Mouse (Mus musculus): ENCODE data around the gene Tmem132c. TPM values are rescaled to one million over a fixed set of nuclear protein-coding genes. Genes with fewer than 3 reads are reported as not detected.
"Not testable (repeated sequence)": the region's sequence is repeated elsewhere in the genome, so short reads cannot be mapped to it uniquely, and the experiment has no call there.

Tmem132c gene
- polyA plus RNA-seq, 1 experiment from 2014 or later = 18.4 TPM

- Histone ChIP-seq H3K4me3 (no peak overlapping the region), H3K27me3 (no peaks in the 10 kb centered on the region), H3K9ac (replicated peaks) (no peak overlapping the region), H3K9me3 (no peaks in the 10 kb centered on the region), H3K4me2 (replicated peaks) (peak overlapping the region; percentile 11; the same call in 1 of the 2 replicates), H3K36me3 (no peaks in the 10 kb centered on the region), H3K4me1 (peaks cover 22% of the 10 kb centered on the region), H3K27ac (replicated peaks) (peak overlapping the region; percentile 52)
- ATAC-seq (ENCODE audit: low FRiP score, low read depth) = peak; percentile 62; the same call in 1 of the 2 replicates
- WGBS = 48% methylated on average over 12 of the region's 12 CpGs
Observed at GRCm38 (mm10) chr5:127347053-127347748, 105.6 kb downstream of the Tmem132c start.

GRCm38 (mm10) chr5:127349221-127350065 is 107.8 kb downstream of the Tmem132c start:
- H3K9ac ChIP-seq (replicated peaks) = no peak overlapping the region
- ATAC-seq (ENCODE audit: low FRiP score, low read depth) = no peak
- H3K36me3 ChIP-seq = no peaks in the 10 kb centered on the region
- no peak overlapping the region for H3K4me3 ChIP-seq
- H3K9me3 ChIP-seq = no peaks in the 10 kb centered on the region
- H3K4me2 ChIP-seq (replicated peaks) = no peak overlapping the region
- no peaks in the 10 kb centered on the region for H3K27me3 ChIP-seq
- no peak overlapping the region for H3K27ac ChIP-seq (replicated peaks)
- H3K4me1 ChIP-seq = peaks cover 22% of the 10 kb centered on the region
- 63% methylated on average over 9 of the region's 9 CpGs for WGBS

- no peak overlapping the region for H3K9ac ChIP-seq (replicated peaks)
- no peaks in the 10 kb centered on the region for H3K36me3 ChIP-seq
- no peaks in the 10 kb centered on the region for H3K9me3 ChIP-seq
- WGBS = 53% methylated on average over 2 of the region's 2 CpGs
- no peak overlapping the region for H3K4me3 ChIP-seq
- no peaks in the 10 kb centered on the region for H3K27me3 ChIP-seq
- H3K27ac ChIP-seq (replicated peaks) = no peak overlapping the region
- no peak overlapping the region for H3K4me2 ChIP-seq (replicated peaks)
- peaks cover 18% of the 10 kb centered on the region for H3K4me1 ChIP-seq
- no peak for ATAC-seq (ENCODE audit: low FRiP score, low read depth)
Observed at GRCm38 (mm10) chr5:127353002-127353401, 111.4 kb downstream of the Tmem132c start.

- Histone ChIP-seq H3K4me2 (replicated peaks) (no peak overlapping the region), H3K9me3 (no peaks in the 10 kb centered on the region), H3K4me1 (peaks cover 9% of the 10 kb centered on the region), H3K4me3 (no peak overlapping the region), H3K9ac (replicated peaks) (no peak overlapping the region), H3K27ac (replicated peaks) (peak overlapping the region; percentile 15; the same call in 1 of the 2 replicates), H3K27me3 (no peaks in the 10 kb centered on the region), H3K36me3 (peaks cover 10% of the 10 kb centered on the region; the same call in 1 of the 2 replicates)
- 25% methylated on average over 8 of the region's 8 CpGs for WGBS
- ATAC-seq (ENCODE audit: low FRiP score, low read depth) = no peak
Observed at GRCm38 (mm10) chr5:127355836-127356235, 114.2 kb downstream of the Tmem132c start.

GRCm38 (mm10) chr5:127357878-127358277 is 116.3 kb downstream of the Tmem132c start:
- H3K36me3 ChIP-seq = peaks cover 10% of the 10 kb centered on the region; the same call in 1 of the 2 replicates
- H3K9ac ChIP-seq (replicated peaks); H3K27ac ChIP-seq (replicated peaks); H3K4me1 ChIP-seq; H3K27me3 ChIP-seq; H3K4me3 ChIP-seq; ATAC-seq (ENCODE audit: low FRiP score, low read depth); H3K9me3 ChIP-seq; H3K4me2 ChIP-seq (replicated peaks): not testable (repeated sequence)
- WGBS = 90% methylated on average over 4 of the region's 4 CpGs

GRCm38 (mm10) chr5:127361145-127361544 is 119.5 kb downstream of the Tmem132c start:
- no peak for ATAC-seq (ENCODE audit: low FRiP score, low read depth)
- Histone ChIP-seq H3K4me3 (no peak overlapping the region), H3K9ac (replicated peaks) (no peak overlapping the region), H3K27me3 (no peaks in the 10 kb centered on the region), H3K27ac (replicated peaks) (no peak overlapping the region), H3K4me1 (0 out of 2 replicates have a peak, but pooled peaks cover under 1% of the 10 kb centered on the region), H3K36me3 (peaks cover 10% of the 10 kb centered on the region; the same call in 1 of the 2 replicates), H3K9me3 (0 out of 2 replicates have a peak, but pooled peaks cover 2% of the 10 kb centered on the region), H3K4me2 (replicated peaks) (no peak overlapping the region)
- WGBS = 79% methylated on average over 8 of the region's 8 CpGs

- WGBS = 23% methylated on average over 1 of the region's 1 CpGs
- no peak overlapping the region for H3K4me2 ChIP-seq (replicated peaks)
- H3K27me3 ChIP-seq = no peaks in the 10 kb centered on the region
- peaks cover 4% of the 10 kb centered on the region; the same call in 1 of the 2 replicates for H3K36me3 ChIP-seq
- ATAC-seq (ENCODE audit: low FRiP score, low read depth) = no peak
- no peak overlapping the region for H3K9ac ChIP-seq (replicated peaks)
- no peak overlapping the region for H3K27ac ChIP-seq (replicated peaks)
- peaks cover 7% of the 10 kb centered on the region; the same call in 1 of the 2 replicates for H3K4me1 ChIP-seq
- H3K4me3 ChIP-seq = no peak overlapping the region
- H3K9me3 ChIP-seq = 0 out of 2 replicates have a peak, but pooled peaks cover 4% of the 10 kb centered on the region
Observed at GRCm38 (mm10) chr5:127365061-127365460, 123.5 kb downstream of the Tmem132c start.

- peaks cover 14% of the 10 kb centered on the region for H3K4me1 ChIP-seq
- no peaks in the 10 kb centered on the region; the same call in 1 of the 2 replicates for H3K27me3 ChIP-seq
- no peak overlapping the region for H3K9ac ChIP-seq (replicated peaks)
- 92% methylated on average over 3 of the region's 3 CpGs for WGBS
- H3K36me3 ChIP-seq = no peaks in the 10 kb centered on the region
- H3K4me3 ChIP-seq = no peak overlapping the region
- no peak overlapping the region for H3K4me2 ChIP-seq (replicated peaks)
- 0 out of 2 replicates have a peak, but pooled peaks cover 4% of the 10 kb centered on the region for H3K9me3 ChIP-seq
- no peak overlapping the region for H3K27ac ChIP-seq (replicated peaks)
- no peak for ATAC-seq (ENCODE audit: low FRiP score, low read depth)
Observed at GRCm38 (mm10) chr5:127368191-127368590, 126.6 kb downstream of the Tmem132c start.

- no peaks in the 10 kb centered on the region for H3K36me3 ChIP-seq
- no peak overlapping the region for H3K9ac ChIP-seq (replicated peaks)
- no peak overlapping the region for H3K4me3 ChIP-seq
- H3K27me3 ChIP-seq = no peaks in the 10 kb centered on the region; the same call in 1 of the 2 replicates
- 62% methylated on average over 7 of the region's 7 CpGs for WGBS
- 0 out of 2 replicates have a peak overlapping the region, but pooled peaks have one; percentile 15 for H3K27ac ChIP-seq (replicated peaks)
- no peak for ATAC-seq (ENCODE audit: low FRiP score, low read depth)
- H3K4me1 ChIP-seq = peaks cover 14% of the 10 kb centered on the region
- 0 out of 2 replicates have a peak overlapping the region, but pooled peaks have one; percentile 3 for H3K4me2 ChIP-seq (replicated peaks)
- H3K9me3 ChIP-seq = 0 out of 2 replicates have a peak, but pooled peaks cover 4% of the 10 kb centered on the region
Observed at GRCm38 (mm10) chr5:127369812-127370211, 128.2 kb downstream of the Tmem132c start.

GRCm38 (mm10) chr5:127370503-127370902 is 128.9 kb downstream of the Tmem132c start:
- 0 out of 2 replicates have a peak overlapping the region, but pooled peaks have one; percentile 3 for H3K4me2 ChIP-seq (replicated peaks)
- peaks cover 14% of the 10 kb centered on the region for H3K4me1 ChIP-seq
- H3K27me3 ChIP-seq = no peaks in the 10 kb centered on the region; the same call in 1 of the 2 replicates
- ATAC-seq (ENCODE audit: low FRiP score, low read depth) = no peak
- H3K4me3 ChIP-seq = no peak overlapping the region
- no peak overlapping the region for H3K9ac ChIP-seq (replicated peaks)
- H3K36me3 ChIP-seq = no peaks in the 10 kb centered on the region
- H3K27ac ChIP-seq (replicated peaks) = peak overlapping the region; percentile 50
- 12% methylated on average over 3 of the region's 3 CpGs for WGBS
- H3K9me3 ChIP-seq = 0 out of 2 replicates have a peak, but pooled peaks cover 4% of the 10 kb centered on the region

GRCm38 (mm10) chr5:127374251-127374650 is 132.6 kb downstream of the Tmem132c start:
- no peak for ATAC-seq (ENCODE audit: low FRiP score, low read depth)
- 87% methylated on average over 9 of the region's 9 CpGs for WGBS

More at GRCm38 (mm10) chr5:127374251-127374650, 132.6 kb downstream of the Tmem132c start:
- H3K4me3 ChIP-seq = no peak overlapping the region
- no peak overlapping the region for H3K27ac ChIP-seq (replicated peaks)
- peaks cover 20% of the 10 kb centered on the region for H3K4me1 ChIP-seq
- no peaks in the 10 kb centered on the region for H3K9me3 ChIP-seq
- no peaks in the 10 kb centered on the region for H3K36me3 ChIP-seq
- H3K9ac ChIP-seq (replicated peaks) = no peak overlapping the region
- no peak overlapping the region for H3K4me2 ChIP-seq (replicated peaks)
- H3K27me3 ChIP-seq = no peaks in the 10 kb centered on the region; the same call in 1 of the 2 replicates
